Mouse (Mus musculus) stomach, embryonic 15.5 days (tissue): Measurements from ENCODE around the gene Smyd5. TPM values are rescaled to one million over a fixed set of nuclear protein-coding genes. Genes with fewer than 3 reads are reported as not detected.

Source experiments
- ATAC-seq: fragments of 200-750 bp; cut with Nextera tagmentation; 2 replicates; pipeline ENCODE4 v1.8.0; 2017; ENCODE audit warnings: low read depth, moderate number of reproducible peaks, moderate TSS enrichment; ENCODE audit not compliant: insufficient read depth, low FRiP score
- H3K27ac ChIP-seq: fragments of 300-500 bp; sonication (generic); 2 replicates; pipeline ENCODE4 v1.5.1; 2015; ENCODE audit warnings: mild to moderate bottlenecking, inconsistent platforms
- H3K27me3 ChIP-seq: fragments of 300-500 bp; sonication (generic); replicated peaks from 2 replicates; pipeline ENCODE4 v1.6.1; 2015; ENCODE audit warnings: inconsistent platforms
- H3K36me3 ChIP-seq: fragments of 300-500 bp; sonication (generic); 2 replicates; pipeline ENCODE4 v1.6.1; 2015; ENCODE audit warnings: inconsistent platforms
- H3K4me1 ChIP-seq: fragments of 300-500 bp; sonication (generic); 2 replicates; pipeline ENCODE4 v1.6.1; 2015; ENCODE audit warnings: inconsistent platforms
- H3K4me2 ChIP-seq: fragments of 300-500 bp; sonication (generic); 2 replicates; pipeline ENCODE4 v1.6.1; 2015; ENCODE audit warnings: mild to moderate bottlenecking, inconsistent platforms
- H3K4me3 ChIP-seq: fragments of 300-500 bp; sonication (generic); replicated peaks from 2 replicates; pipeline ENCODE4 v1.5.1; 2015; ENCODE audit warnings: inconsistent platforms
- H3K9ac ChIP-seq: fragments of 300-500 bp; sonication (generic); 2 replicates; pipeline ENCODE4 v1.6.1; 2015; ENCODE audit warnings: inconsistent platforms
- H3K9me3 ChIP-seq: fragments of 300-500 bp; sonication (generic); 2 replicates; pipeline ENCODE4 v1.6.1; 2016; ENCODE audit warnings: inconsistent platforms
- WGBS: fragments of 180-500 bp; shearing (Covaris S2); methylation state at CpG from one replicate; pipeline ENCODE4 v1.1.7; 2015; 5-methylcytosine and 5-hydroxymethylcytosine counted together
- polyA plus RNA-seq: library from polyadenylated mRNA; unstranded; fragments of >200 nt; fragmentation: Nextera tagmentation; extraction: Ambion mirVana; gene quantifications from 2 replicates; pipeline ENCODE4 v1.2.1, GENCODE M21; 2015

The Smyd5 gene
- 41.4 and 48.6 TPM in 2 replicates for polyA plus RNA-seq

- no peak within 1 kb of the TSS for H3K27ac ChIP-seq
- under 1% methylated on average over 39 of the region's 39 CpGs for WGBS
Observed at GRCm38 (mm10) chr6:85431842-85432431, at the start of gene Smyd5. TSS of gene Smyd5 (plus strand) at chr6:85431989.

GRCm38 (mm10) chr6:85382791-85383190, 49.0 kb upstream of the Smyd5 start:
- WGBS = 79% methylated on average over 2 of the region's 2 CpGs
- H3K36me3 ChIP-seq = no peaks in the 10 kb centered on the region
- H3K4me2 ChIP-seq = no peak overlapping the region

More at GRCm38 (mm10) chr6:85431842-85432431, at the start of gene Smyd5:
- Histone ChIP-seq H3K4me1 (peaks cover 6% of the 10 kb centered on the region; the same call in 1 of the 2 replicates), H3K4me3 (peak within 1 kb of the TSS; percentile 94), H3K9ac (peak within 1 kb of the TSS; percentile 64), H3K36me3 (no peaks in the 10 kb centered on the region), H3K4me2 (peak within 1 kb of the TSS; percentile 82), H3K27me3 (no peaks in the 10 kb centered on the region), H3K9me3 (no peaks in the 10 kb centered on the region)
- ATAC-seq = peak; percentile 89

GRCm38 (mm10) chr6:85388608-85389007, 43.2 kb upstream of the Smyd5 start:
- Histone ChIP-seq H3K4me1 (no peaks in the 10 kb centered on the region), H3K9me3 (no peaks in the 10 kb centered on the region), H3K27me3 (no peaks in the 10 kb centered on the region), H3K9ac (no peak overlapping the region), H3K4me2 (no peak overlapping the region), H3K27ac (no peak overlapping the region), H3K4me3 (no peak overlapping the region), H3K36me3 (no peaks in the 10 kb centered on the region)
- 67% methylated on average over 5 of the region's 5 CpGs for WGBS
- no peak for ATAC-seq

More at GRCm38 (mm10) chr6:85382791-85383190, 49.0 kb upstream of the Smyd5 start:
- no peak overlapping the region for H3K27ac ChIP-seq
- H3K4me3 ChIP-seq = no peak overlapping the region
- H3K9ac ChIP-seq = no peak overlapping the region
- peaks cover 7% of the 10 kb centered on the region; the same call in 1 of the 2 replicates for H3K4me1 ChIP-seq
- no peaks in the 10 kb centered on the region for H3K27me3 ChIP-seq
- no peak for ATAC-seq
- H3K9me3 ChIP-seq = no peaks in the 10 kb centered on the region

GRCm38 (mm10) chr6:85391803-85392202, 40.0 kb upstream of the Smyd5 start:
- H3K4me2 ChIP-seq = no peak overlapping the region

GRCm38 (mm10) chr6:85395360-85395759, 36.4 kb upstream of the Smyd5 start:
- no peak overlapping the region for H3K4me2 ChIP-seq
- H3K27ac ChIP-seq = no peak overlapping the region
- no peak for ATAC-seq
- H3K9me3 ChIP-seq = no peaks in the 10 kb centered on the region
- no peak overlapping the region for H3K4me3 ChIP-seq
- 78% methylated on average over 2 of the region's 2 CpGs for WGBS
- H3K9ac ChIP-seq = no peak overlapping the region
- H3K36me3 ChIP-seq = no peaks in the 10 kb centered on the region
- H3K4me1 ChIP-seq = no peaks in the 10 kb centered on the region
- no peaks in the 10 kb centered on the region for H3K27me3 ChIP-seq

More at GRCm38 (mm10) chr6:85391803-85392202, 40.0 kb upstream of the Smyd5 start:
- H3K4me1 ChIP-seq = no peaks in the 10 kb centered on the region
- H3K9ac ChIP-seq = no peak overlapping the region
- H3K36me3 ChIP-seq = no peaks in the 10 kb centered on the region
- H3K27ac ChIP-seq = no peak overlapping the region
- WGBS = 22% methylated on average over 7 of the region's 7 CpGs
- H3K9me3 ChIP-seq = no peaks in the 10 kb centered on the region
- no peak overlapping the region for H3K4me3 ChIP-seq
- no peak for ATAC-seq
- H3K27me3 ChIP-seq = no peaks in the 10 kb centered on the region

GRCm38 (mm10) chr6:85397165-85397564, 34.6 kb upstream of the Smyd5 start:
- ATAC-seq = no peak
- WGBS = 22% methylated on average over 1 of the region's 1 CpGs
- H3K27ac ChIP-seq = no peak overlapping the region

GRCm38 (mm10) chr6:85399715-85400114, 32.1 kb upstream of the Smyd5 start:
- 31% methylated on average over 5 of the region's 5 CpGs for WGBS
- Histone ChIP-seq H3K9me3 (no peaks in the 10 kb centered on the region), H3K4me3 (no peak overlapping the region), H3K4me2 (no peak overlapping the region), H3K4me1 (no peaks in the 10 kb centered on the region), H3K27ac (no peak overlapping the region), H3K36me3 (no peaks in the 10 kb centered on the region), H3K9ac (no peak overlapping the region), H3K27me3 (no peaks in the 10 kb centered on the region)
- no peak for ATAC-seq

More at GRCm38 (mm10) chr6:85397165-85397564, 34.6 kb upstream of the Smyd5 start:
- Histone ChIP-seq H3K36me3 (no peaks in the 10 kb centered on the region), H3K9me3 (no peaks in the 10 kb centered on the region), H3K27me3 (no peaks in the 10 kb centered on the region), H3K4me1 (no peaks in the 10 kb centered on the region), H3K4me2 (no peak overlapping the region), H3K4me3 (no peak overlapping the region), H3K9ac (no peak overlapping the region)

GRCm38 (mm10) chr6:85402613-85403012, 29.2 kb upstream of the Smyd5 start:
- no peak for ATAC-seq
- no peaks in the 10 kb centered on the region for H3K36me3 ChIP-seq
- no peak overlapping the region for H3K27ac ChIP-seq
- no peaks in the 10 kb centered on the region for H3K9me3 ChIP-seq
- no peaks in the 10 kb centered on the region for H3K4me1 ChIP-seq
- no peak overlapping the region for H3K4me2 ChIP-seq
- 48% methylated on average over 2 of the region's 2 CpGs for WGBS
- no peak overlapping the region for H3K9ac ChIP-seq
- H3K4me3 ChIP-seq = no peak overlapping the region
- peaks cover 4% of the 10 kb centered on the region for H3K27me3 ChIP-seq

- Histone ChIP-seq H3K4me3 (no peak overlapping the region), H3K4me2 (no peak overlapping the region), H3K27me3 (peaks cover 9% of the 10 kb centered on the region), H3K27ac (no peak overlapping the region), H3K9me3 (no peaks in the 10 kb centered on the region), H3K4me1 (no peaks in the 10 kb centered on the region), H3K9ac (no peak overlapping the region), H3K36me3 (no peaks in the 10 kb centered on the region)
- WGBS = 71% methylated on average over 10 of the region's 10 CpGs
- no peak for ATAC-seq
Observed at GRCm38 (mm10) chr6:85403039-85403438, 28.8 kb upstream of the Smyd5 start.

GRCm38 (mm10) chr6:85409003-85409402, 22.8 kb upstream of the Smyd5 start:
- Histone ChIP-seq H3K27me3 (peaks cover 34% of the 10 kb centered on the region), H3K4me1 (no peaks in the 10 kb centered on the region), H3K9me3 (no peaks in the 10 kb centered on the region), H3K27ac (no peak overlapping the region), H3K36me3 (no peaks in the 10 kb centered on the region), H3K4me2 (peak overlapping the region; percentile 34), H3K4me3 (peak overlapping the region; percentile 15), H3K9ac (no peak overlapping the region)
- WGBS = 2% methylated on average over 31 of the region's 31 CpGs
- no peak for ATAC-seq

- 10% methylated on average over 13 of the region's 13 CpGs for WGBS
- no peaks in the 10 kb centered on the region for H3K9me3 ChIP-seq
- H3K27me3 ChIP-seq = peaks cover 34% of the 10 kb centered on the region
- no peak overlapping the region for H3K4me2 ChIP-seq
- no peak overlapping the region for H3K4me3 ChIP-seq
- H3K4me1 ChIP-seq = no peaks in the 10 kb centered on the region
- no peaks in the 10 kb centered on the region for H3K36me3 ChIP-seq
- ATAC-seq = peak; percentile 61; the same call in 1 of the 2 replicates
- H3K27ac ChIP-seq = no peak overlapping the region
- no peak overlapping the region for H3K9ac ChIP-seq
Observed at GRCm38 (mm10) chr6:85410771-85411273, 21.0 kb upstream of the Smyd5 start.

GRCm38 (mm10) chr6:85415829-85416228, 16.0 kb upstream of the Smyd5 start:
- Histone ChIP-seq H3K4me2 (no peak overlapping the region), H3K9ac (no peak overlapping the region), H3K36me3 (no peaks in the 10 kb centered on the region), H3K4me3 (no peak overlapping the region), H3K27ac (no peak overlapping the region), H3K27me3 (no peaks in the 10 kb centered on the region), H3K4me1 (no peaks in the 10 kb centered on the region), H3K9me3 (no peaks in the 10 kb centered on the region)
- 38% methylated on average over 3 of the region's 3 CpGs for WGBS
- peak; percentile 65; the same call in 1 of the 2 replicates for ATAC-seq
